Comparison of ENCODE assay signal across 14 mouse cellular contexts in genomic region chr14:16172261-16172660, GRCm38 (mm10).
"Had no signal": no experiment of that assay in that cellular context is flagged by ENCODE, and none has a peak within 500 bp of the region (broad histone marks: within the 10 kb centered on the region; RNA-seq: fewer than 3 reads in every experiment).

No protein-coding gene starts in this region.

- ATAC-seq: lung, postnatal 0 days; midbrain, embryonic 16.5 days had no signal

- H3K36me3 ChIP-seq: limb, embryonic 10.5 days; liver, embryonic 15.5 days; midbrain, embryonic 12.5 days; stomach, embryonic 15.5 days had no signal

- H3K4me2 ChIP-seq: liver, embryonic 11.5 days; liver, embryonic 15.5 days; midbrain, embryonic 12.5 days; stomach, embryonic 15.5 days had no signal

- H3K4me3 ChIP-seq: left cerebral cortex, adult 2 months; limb, embryonic 10.5 days; liver, embryonic 15.5 days; megakaryocyte, embryonic 14.5 days; midbrain, embryonic 12.5 days; stomach, embryonic 15.5 days had no signal

- H3K9me3 ChIP-seq: limb, embryonic 10.5 days; liver, embryonic 15.5 days; megakaryocyte, embryonic 14.5 days; stomach, embryonic 15.5 days had no signal

- H3K4me1 ChIP-seq: limb, embryonic 10.5 days; liver, embryonic 15.5 days; midbrain, embryonic 12.5 days; stomach, embryonic 15.5 days had no signal

- DNase-seq: kidney, adult 18-20 months; kidney, postnatal 14 days; lung, adult 2 months; spleen, adult 18-20 months had no signal

- H3K27ac ChIP-seq: left cerebral cortex, adult 2 months; limb, embryonic 10.5 days; liver, embryonic 15.5 days; macrophage; midbrain, embryonic 12.5 days; stomach, embryonic 15.5 days had no signal

- H3K27me3 ChIP-seq: liver, embryonic 15.5 days; megakaryocyte, embryonic 14.5 days; midbrain, embryonic 12.5 days; stomach, embryonic 15.5 days had no signal

- H3K9ac ChIP-seq: liver, embryonic 15.5 days; midbrain, embryonic 12.5 days; stomach, embryonic 15.5 days had no signal
